Mouse (Mus musculus) cerebellum, adult 18-20 months (tissue): ENCODE measurements around the gene Gm4756.
"Not testable (repeated sequence)": the region's sequence is repeated elsewhere in the genome, so short reads cannot be mapped to it uniquely, and the experiment has no call there.

Experiments
- DNase-seq, 2 experiments: peaks; one replicate each; pipeline ENCODE4 v3.0.0; 2021

The Gm4756 gene

DNA sequence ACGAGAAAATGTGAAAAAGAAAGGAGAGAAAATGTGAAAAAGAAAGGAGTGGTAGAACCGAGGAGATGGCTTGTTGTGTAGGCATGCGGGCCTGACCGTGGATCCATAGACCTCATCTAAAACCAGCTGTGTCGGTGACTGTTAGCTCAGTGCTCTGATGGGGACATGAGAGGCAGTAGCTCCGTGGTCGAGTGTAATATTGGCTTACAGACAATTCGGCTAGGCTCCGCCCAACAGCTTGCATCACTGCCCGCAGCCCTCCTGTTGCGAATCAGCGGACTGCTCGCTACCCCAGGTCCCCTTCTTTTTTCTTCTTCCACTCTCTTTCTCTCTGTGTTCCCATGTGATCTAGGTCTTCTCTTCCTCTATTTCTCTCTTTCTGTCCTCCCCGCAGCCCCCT, 540 bp downstream of the Gm4756 start:
- DNase-seq, result no peak

- no peak for DNase-seq
Measured at GRCm38 (mm10) chr12:72638025-72638424, 11.4 kb downstream of the Gm4756 start.

GRCm38 (mm10) chr12:72628751-72629150, 20.7 kb downstream of the Gm4756 start:
- DNase-seq, result no peak

GRCm38 (mm10) chr12:72622853-72623496, 26.5 kb downstream of the Gm4756 start:
- DNase-seq, result no peak

GRCm38 (mm10) chr12:72621441-72621840, 28.0 kb downstream of the Gm4756 start:
- no peak for DNase-seq

GRCm38 (mm10) chr12:72620856-72621255, 28.6 kb downstream of the Gm4756 start:
- no peak for DNase-seq

- no peak for DNase-seq
Measured at GRCm38 (mm10) chr12:72612053-72612452, 37.4 kb downstream of the Gm4756 start.

- not testable (repeated sequence) for DNase-seq
Measured at GRCm38 (mm10) chr12:72598731-72599130, 50.7 kb downstream of the Gm4756 start.

- DNase-seq, result no peak
Measured at GRCm38 (mm10) chr12:72594001-72594400, 55.5 kb downstream of the Gm4756 start.

- no peak for DNase-seq
Measured at GRCm38 (mm10) chr12:72592991-72593390, 56.5 kb downstream of the Gm4756 start.

GRCm38 (mm10) chr12:72585339-72585738, 64.1 kb downstream of the Gm4756 start:
- no peak for DNase-seq

- DNase-seq, result no peak
Measured at GRCm38 (mm10) chr12:72583099-72583498, 66.4 kb downstream of the Gm4756 start.

DNA sequence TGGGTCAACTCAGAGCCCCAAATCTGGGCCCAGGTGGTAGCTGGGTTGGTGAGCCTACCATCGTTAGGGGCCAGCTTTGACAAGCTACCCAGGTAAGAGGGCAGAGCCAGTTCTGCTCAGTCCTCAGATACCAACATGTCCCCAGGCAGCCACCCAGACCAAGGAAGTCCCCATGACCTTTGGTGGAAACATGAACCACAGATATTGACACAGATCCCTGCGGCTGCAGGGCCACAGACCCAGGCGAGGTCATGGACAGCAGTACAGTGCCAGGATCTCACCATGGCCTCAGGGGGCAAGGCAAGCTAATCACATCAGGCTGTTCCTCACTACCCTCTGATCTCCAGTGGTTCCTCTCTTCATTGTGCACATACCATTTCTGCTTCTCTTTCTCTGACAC, 67.4 kb downstream of the Gm4756 start:
- DNase-seq, result no peak

GRCm38 (mm10) chr12:72564281-72564795, 85.1 kb downstream of the Gm4756 start:
- DNase-seq, result no peak

DNA sequence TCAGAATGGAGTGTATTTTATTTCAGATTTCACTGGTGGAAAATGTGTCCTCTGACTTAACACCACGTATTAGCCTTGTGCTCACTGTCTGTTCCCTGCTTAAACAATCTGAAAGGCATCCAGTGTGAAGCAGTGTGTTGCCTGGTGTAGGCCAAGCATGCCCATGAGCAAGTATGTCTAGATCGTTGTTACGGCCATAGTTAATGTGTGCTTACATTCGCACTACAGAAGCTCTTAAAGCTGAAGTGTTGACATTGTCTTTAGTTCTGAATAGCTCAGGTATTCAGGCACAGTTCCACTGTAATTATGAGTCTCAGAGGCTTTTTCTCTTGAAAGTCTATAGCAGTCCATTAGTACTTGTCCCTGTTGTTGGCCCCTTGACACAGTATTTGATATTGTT, 95.1 kb downstream of the Gm4756 start:
- no peak for DNase-seq

DNA sequence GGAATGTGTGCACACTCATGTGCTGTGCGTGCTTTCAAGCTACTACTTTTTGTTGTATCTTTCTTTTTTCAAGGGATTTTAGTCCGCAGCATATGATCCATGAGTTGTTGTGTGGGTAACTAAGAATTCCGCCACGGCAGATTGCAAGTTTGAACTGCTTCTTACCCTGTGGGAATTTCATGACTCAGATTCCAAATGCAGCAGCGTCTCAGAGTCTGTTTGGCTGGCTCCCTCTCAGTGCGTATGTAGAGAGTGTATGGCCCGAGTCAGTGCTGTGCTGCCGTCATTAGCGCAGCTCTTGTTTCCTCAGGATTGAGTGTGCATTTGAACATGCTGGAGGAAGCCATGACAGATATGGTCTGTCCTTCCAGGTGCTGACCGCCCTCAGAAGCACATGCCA, 110.9 kb downstream of the Gm4756 start:
- no peak for DNase-seq

- DNase-seq, result peak; percentile 94 to 98
Measured at GRCm38 (mm10) chr12:72536021-72536597, 113.4 kb downstream of the Gm4756 start, which contains the start of gene Pcnx4. TSS of gene Pcnx4 (plus strand) at chr12:72536383.

DNA sequence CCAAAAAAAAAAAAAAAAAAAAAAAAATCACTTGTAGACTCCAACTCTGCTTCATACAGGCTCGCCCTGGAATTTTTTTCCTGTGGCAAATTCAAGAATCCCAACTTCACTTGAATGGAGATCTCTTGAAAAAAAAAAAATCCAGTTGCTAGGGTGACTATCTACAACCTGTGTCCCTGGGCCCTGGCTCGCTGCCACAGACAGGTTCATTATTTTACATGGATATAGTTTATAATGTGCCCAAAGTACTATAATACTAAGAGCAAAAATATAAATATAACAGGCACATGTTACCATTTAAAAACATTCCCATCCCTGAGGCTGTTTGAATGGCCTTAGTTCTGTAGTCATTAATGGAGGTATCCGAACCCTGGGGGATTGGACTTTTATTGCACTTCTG, 113.9 kb downstream of the Gm4756 start:
- DNase-seq, result peak in 1 of 2 experiments; percentile 32

DNA sequence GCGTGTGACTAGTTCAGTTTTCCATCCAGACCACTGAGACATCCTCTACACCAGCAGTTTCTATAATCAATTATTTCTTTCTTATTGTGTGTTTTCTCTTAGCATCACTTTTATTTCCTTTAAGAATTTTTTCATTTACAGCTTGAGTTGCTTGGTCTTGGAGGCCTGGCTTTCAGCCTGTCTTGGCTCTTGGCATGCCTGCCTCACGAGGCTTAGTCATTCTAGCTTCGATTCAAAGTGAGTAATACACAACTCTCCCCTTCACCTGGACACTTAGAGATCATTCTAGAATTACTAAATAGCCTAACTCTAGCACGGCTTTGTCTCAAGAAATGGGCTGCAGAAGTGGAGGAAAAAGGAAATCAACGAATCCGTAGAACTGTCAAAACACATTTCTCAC, 115.5 kb downstream of the Gm4756 start:
- DNase-seq, result no peak

DNA sequence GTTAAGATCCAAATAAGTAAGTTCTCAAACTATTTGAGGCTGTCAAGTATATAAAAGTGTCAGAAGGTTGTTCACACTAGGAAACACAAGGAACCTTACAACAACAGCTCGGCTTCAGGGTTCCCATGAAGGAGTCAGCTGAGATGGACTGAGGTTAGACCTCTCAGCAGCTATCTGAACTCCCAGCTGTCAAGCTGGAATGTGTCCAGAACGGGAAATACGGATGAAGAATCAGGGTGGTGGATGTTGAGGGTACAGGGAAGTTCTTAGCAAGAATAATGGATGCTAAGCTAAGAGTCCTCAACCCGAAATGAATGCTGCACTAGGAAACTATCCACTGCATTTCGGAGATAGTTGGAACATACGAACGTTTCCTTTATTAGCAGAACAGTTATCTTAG, 117.2 kb downstream of the Gm4756 start:
- no peak for DNase-seq
